Mouse (Mus musculus) embryonic facial prominence, embryonic 14.5 days (tissue): Measurements from ENCODE around the gene Sh2d3c. TPM values are rescaled to one million over a fixed set of nuclear protein-coding genes. Genes with fewer than 3 reads are reported as not detected.

Source experiments
- ATAC-seq: fragments of 200-750 bp; cut with Nextera tagmentation; 2 replicates; pipeline ENCODE4 v1.8.0; 2017; ENCODE audit warnings: low read depth, moderate number of reproducible peaks, moderate TSS enrichment
- DNase-seq: peaks from one replicate; pipeline ENCODE4 v3.0.0-alpha.2; 2015; ENCODE audit warnings: low spot score
- H3K27ac ChIP-seq: fragments of 300-500 bp; sonication (generic); replicated peaks from 2 replicates; pipeline ENCODE4 v1.5.1; 2014; ENCODE audit warnings: low read depth, mild to moderate bottlenecking, low read length, moderate library complexity
- H3K27me3 ChIP-seq: fragments of 300-500 bp; sonication (generic); replicated peaks from 2 replicates; pipeline ENCODE4 v1.6.1; 2014; ENCODE audit warnings: low read length; ENCODE audit not compliant: control insufficient read depth, insufficient read depth
- H3K36me3 ChIP-seq: fragments of 300-500 bp; sonication (generic); 2 replicates; pipeline ENCODE4 v1.6.1; 2014; ENCODE audit warnings: low read length, mixed read lengths; ENCODE audit not compliant: control insufficient read depth, insufficient read depth
- H3K4me1 ChIP-seq: fragments of 300-500 bp; sonication (generic); 2 replicates; pipeline ENCODE4 v1.6.1; 2014; ENCODE audit warnings: antibody characterized with exemption, low read length; ENCODE audit not compliant: control insufficient read depth, insufficient read depth
- H3K4me2 ChIP-seq: fragments of 300-500 bp; sonication (generic); 2 replicates; pipeline ENCODE4 v1.6.1; 2014; ENCODE audit warnings: low read depth, mild to moderate bottlenecking, low read length, moderate library complexity, mixed read lengths
- H3K4me3 ChIP-seq: fragments of 300-500 bp; sonication (generic); 2 replicates; pipeline ENCODE4 v1.5.1; 2014; ENCODE audit warnings: low read depth, mild to moderate bottlenecking, low read length
- H3K9ac ChIP-seq: fragments of 300-500 bp; sonication (generic); 2 replicates; pipeline ENCODE4 v1.6.1; 2014; ENCODE audit warnings: low read depth, mild to moderate bottlenecking, low read length, moderate library complexity, mixed read lengths
- H3K9me3 ChIP-seq: fragments of 300-500 bp; sonication (generic); 2 replicates; pipeline ENCODE4 v1.6.1; 2016; ENCODE audit warnings: low read length; ENCODE audit not compliant: control insufficient read depth
- WGBS: fragments of 180-500 bp; shearing (Covaris S2); extraction: QIAGEN DNeasy Blood & Tissue Kit; methylation state at CpG from one replicate; pipeline ENCODE4 v1.1.7; 2014; 5-methylcytosine and 5-hydroxymethylcytosine counted together
- polyA plus RNA-seq: library from polyadenylated mRNA; unstranded; fragments of >200 nt; fragmentation: Nextera tagmentation; extraction: Ambion mirVana; gene quantifications from 2 replicates; pipeline ENCODE4 v1.2.1, GENCODE M21; 2014

Gene Sh2d3c
- polyA plus RNA-seq, 1 experiment from 2014 or later: 21.7 TPM

DNA sequence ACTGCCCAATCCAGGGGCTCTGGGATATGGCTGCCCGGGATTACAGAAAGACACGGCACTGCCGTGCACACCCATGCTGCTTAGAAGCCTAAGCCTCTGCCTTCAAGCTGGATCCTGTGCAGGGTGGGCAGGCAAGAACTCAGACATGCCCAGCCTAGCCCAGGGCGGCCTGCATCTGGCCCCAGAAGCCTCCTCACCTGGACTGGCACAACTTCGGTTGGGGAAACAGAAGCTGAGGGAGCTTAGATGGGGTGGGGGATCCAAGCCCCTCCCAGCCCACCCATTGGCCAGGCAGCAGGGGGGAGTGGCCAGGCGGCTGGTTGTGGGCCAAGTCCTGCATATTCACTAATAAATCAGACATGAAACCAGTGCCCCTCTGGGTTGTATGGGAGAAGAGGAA, 39.1 kb upstream of the Sh2d3c start:
- H3K4me2 ChIP-seq: no peak overlapping the region
- no peak overlapping the region for H3K4me3 ChIP-seq
- no peak overlapping the region for H3K9ac ChIP-seq
- 59% methylated on average over 6 of the region's 6 CpGs for WGBS
- ATAC-seq (peak; percentile 47), DNase-seq (peak; percentile 62)
- H3K27ac ChIP-seq: no peak overlapping the region
- H3K27me3 ChIP-seq: no peaks in the 10 kb centered on the region
- H3K9me3 ChIP-seq: 0 out of 2 replicates have a peak, but pooled peaks cover 3% of the 10 kb centered on the region
- H3K4me1 ChIP-seq: peaks cover 8% of the 10 kb centered on the region; the same call in 1 of the 2 replicates
- H3K36me3 ChIP-seq: peaks cover 69% of the 10 kb centered on the region

DNA sequence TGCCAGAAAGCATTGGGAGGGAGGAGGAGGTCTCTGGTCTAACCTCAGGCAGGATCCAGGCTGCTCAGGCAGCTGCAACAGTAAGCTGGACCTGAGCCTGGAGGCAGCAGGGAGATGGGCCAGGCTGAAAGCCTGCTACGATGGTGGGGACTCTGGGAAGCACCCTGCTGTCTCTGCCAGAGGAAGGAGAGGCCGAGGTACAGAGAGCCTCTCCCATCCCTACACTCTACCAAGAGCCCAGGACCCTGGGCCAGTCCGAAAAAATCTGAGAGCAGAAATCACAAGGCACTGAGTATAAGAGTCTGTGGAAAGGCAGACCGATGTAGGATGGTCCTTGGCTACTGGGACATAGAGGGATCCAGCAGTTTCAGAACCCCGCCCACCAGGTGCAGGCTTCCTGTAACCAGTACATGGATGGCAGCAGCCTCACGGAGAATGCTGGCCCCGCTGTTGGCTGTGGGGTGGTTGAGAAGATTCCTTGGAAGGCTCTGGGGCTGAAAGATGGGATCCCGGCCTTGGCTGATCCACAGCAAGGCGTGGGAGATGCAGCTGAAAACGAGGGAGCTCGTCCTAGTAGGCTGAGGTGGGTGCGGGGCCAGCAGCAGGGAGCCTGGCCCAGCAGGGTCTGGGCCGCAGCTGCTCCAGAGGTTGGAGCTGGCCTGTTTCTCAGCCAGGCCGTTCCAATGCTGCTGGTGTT, 38.0 kb upstream of the Sh2d3c start:
- Histone ChIP-seq H3K27ac (no peak overlapping the region), H3K4me3 (no peak overlapping the region), H3K36me3 (peaks cover 74% of the 10 kb centered on the region), H3K27me3 (no peaks in the 10 kb centered on the region), H3K9me3 (no peaks in the 10 kb centered on the region), H3K9ac (no peak overlapping the region), H3K4me2 (no peak overlapping the region), H3K4me1 (peaks cover 8% of the 10 kb centered on the region; the same call in 1 of the 2 replicates)
- ATAC-seq (no peak), DNase-seq (no peak)
- 84% methylated on average over 14 of the region's 14 CpGs for WGBS

DNA sequence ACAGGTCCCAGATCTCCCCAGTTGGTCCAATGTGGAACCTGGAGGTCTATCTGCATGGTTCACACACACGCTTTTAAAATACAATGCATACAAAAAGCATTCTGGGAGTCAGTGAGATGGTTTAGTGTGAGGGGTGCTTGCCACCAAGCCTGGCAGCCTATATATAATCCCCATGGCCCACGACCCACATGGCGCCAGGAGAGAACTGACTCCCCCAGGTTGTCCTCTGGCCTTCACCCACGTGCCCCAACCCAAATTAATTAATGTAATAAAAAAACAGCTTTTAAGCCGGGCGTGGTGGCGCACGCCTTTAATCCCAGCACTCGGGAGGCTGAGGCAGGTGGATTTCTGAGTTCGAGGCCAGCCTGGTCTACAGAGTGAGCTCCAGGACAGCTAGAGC, 37.2 kb upstream of the Sh2d3c start:
- H3K4me1 ChIP-seq: peaks cover 8% of the 10 kb centered on the region; the same call in 1 of the 2 replicates
- no peaks in the 10 kb centered on the region for H3K9me3 ChIP-seq
- DNase-seq (no peak), ATAC-seq (no peak)
- no peak overlapping the region for H3K27ac ChIP-seq
- no peak overlapping the region for H3K4me3 ChIP-seq
- 89% methylated on average over 10 of the region's 10 CpGs for WGBS
- peaks cover 70% of the 10 kb centered on the region for H3K36me3 ChIP-seq
- no peak overlapping the region for H3K4me2 ChIP-seq
- no peaks in the 10 kb centered on the region for H3K27me3 ChIP-seq
- H3K9ac ChIP-seq: no peak overlapping the region

- Histone ChIP-seq H3K27ac (no peak overlapping the region), H3K4me1 (peaks cover 7% of the 10 kb centered on the region; the same call in 1 of the 2 replicates), H3K36me3 (peaks cover 62% of the 10 kb centered on the region), H3K27me3 (no peaks in the 10 kb centered on the region), H3K9me3 (no peaks in the 10 kb centered on the region), H3K9ac (no peak overlapping the region), H3K4me3 (no peak overlapping the region), H3K4me2 (no peak overlapping the region)
- DNase-seq: no peak
- 89% methylated on average over 14 of the region's 15 CpGs for WGBS
- ATAC-seq: no peak
Observed at GRCm38 (mm10) chr2:32684681-32685428, 36.0 kb upstream of the Sh2d3c start.

DNA sequence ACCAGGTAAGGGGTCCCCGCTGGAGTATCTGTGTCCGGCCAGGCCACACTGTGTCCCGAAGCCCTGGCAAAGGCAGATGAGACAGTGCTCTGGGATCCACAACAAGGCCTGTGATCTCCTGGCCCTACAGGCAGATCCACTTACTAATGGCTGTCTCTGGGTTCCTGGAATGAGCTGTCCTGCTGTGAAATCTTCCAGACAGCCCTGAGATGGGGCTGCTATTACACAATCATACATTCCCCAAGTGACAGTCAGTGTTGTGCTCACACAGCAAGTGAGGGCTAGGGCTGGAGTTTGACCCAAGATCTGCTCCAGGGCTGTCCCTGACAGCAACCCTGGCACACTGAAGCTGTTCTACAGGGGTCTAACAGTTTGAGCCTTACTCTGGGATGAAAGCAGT, 35.0 kb upstream of the Sh2d3c start:
- Histone ChIP-seq H3K4me2 (no peak overlapping the region), H3K27me3 (no peaks in the 10 kb centered on the region), H3K4me1 (no peaks in the 10 kb centered on the region), H3K27ac (no peak overlapping the region), H3K36me3 (peaks cover 62% of the 10 kb centered on the region), H3K9me3 (no peaks in the 10 kb centered on the region), H3K4me3 (no peak overlapping the region), H3K9ac (no peak overlapping the region)
- DNase-seq: no peak
- no peak for ATAC-seq
- WGBS: 76% methylated on average over 3 of the region's 3 CpGs

GRCm38 (mm10) chr2:32686640-32687039, 34.2 kb upstream of the Sh2d3c start:
- H3K27me3 ChIP-seq: no peaks in the 10 kb centered on the region
- H3K9ac ChIP-seq: no peak overlapping the region
- H3K9me3 ChIP-seq: no peaks in the 10 kb centered on the region
- no peak overlapping the region for H3K27ac ChIP-seq
- WGBS: 94% methylated on average over 6 of the region's 6 CpGs
- peaks cover 62% of the 10 kb centered on the region for H3K36me3 ChIP-seq
- H3K4me3 ChIP-seq: no peak overlapping the region
- no peak for DNase-seq
- no peak overlapping the region for H3K4me2 ChIP-seq
- no peaks in the 10 kb centered on the region for H3K4me1 ChIP-seq
- no peak for ATAC-seq

DNA sequence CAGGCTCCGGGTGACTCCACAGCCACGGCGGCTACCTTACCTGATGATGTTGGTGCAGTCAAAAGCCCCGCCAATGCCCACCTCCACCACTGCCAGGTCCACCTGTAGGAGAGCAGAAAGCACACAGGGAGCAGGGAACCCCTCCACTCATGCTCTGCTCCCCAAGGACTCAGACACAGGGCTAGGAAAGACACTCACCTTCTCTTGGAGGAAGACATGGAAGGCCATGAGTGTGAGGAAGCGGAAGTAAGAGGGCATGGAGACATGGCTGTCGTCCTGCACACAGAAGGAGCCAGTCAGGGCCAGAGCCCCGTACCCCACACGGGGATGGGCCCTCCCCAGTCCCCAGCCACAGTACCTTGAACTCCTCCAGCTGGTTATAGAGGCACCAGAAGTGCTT, 33.3 kb upstream of the Sh2d3c start:
- H3K4me3 ChIP-seq: no peak overlapping the region
- 94% methylated on average over 7 of the region's 8 CpGs for WGBS
- peaks cover 61% of the 10 kb centered on the region for H3K36me3 ChIP-seq
- H3K4me2 ChIP-seq: no peak overlapping the region
- H3K4me1 ChIP-seq: no peaks in the 10 kb centered on the region
- H3K27me3 ChIP-seq: no peaks in the 10 kb centered on the region
- ATAC-seq: no peak
- no peak for DNase-seq
- no peak overlapping the region for H3K27ac ChIP-seq
- no peak overlapping the region for H3K9ac ChIP-seq
- H3K9me3 ChIP-seq: no peaks in the 10 kb centered on the region

DNA sequence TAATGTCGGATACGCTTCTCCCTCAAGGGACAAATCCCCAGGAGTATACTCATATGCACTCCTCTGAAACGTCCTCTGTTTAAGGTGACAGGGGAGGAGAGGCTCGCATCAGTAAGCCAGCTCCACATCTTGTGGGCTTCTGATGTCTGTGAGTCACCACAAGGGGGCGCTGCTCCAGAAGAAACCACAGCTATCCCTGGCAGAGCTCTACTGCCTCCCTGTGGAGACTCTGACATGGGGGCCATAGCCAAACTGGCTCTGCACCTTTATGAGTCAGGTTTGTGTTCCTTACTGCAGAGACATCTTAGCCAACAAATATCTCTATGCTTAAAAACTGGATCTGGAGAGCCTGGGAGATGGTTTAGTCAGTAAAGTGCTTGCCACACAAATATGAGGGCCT, 31.4 kb upstream of the Sh2d3c start:
- Histone ChIP-seq H3K27ac (no peak overlapping the region), H3K9me3 (no peaks in the 10 kb centered on the region), H3K4me3 (no peak overlapping the region), H3K36me3 (peaks cover 43% of the 10 kb centered on the region; the same call in 1 of the 2 replicates), H3K4me1 (peaks cover 5% of the 10 kb centered on the region; the same call in 1 of the 2 replicates), H3K27me3 (no peaks in the 10 kb centered on the region), H3K9ac (no peak overlapping the region), H3K4me2 (no peak overlapping the region)
- DNase-seq: peak; percentile 90
- ATAC-seq: 0 out of 2 replicates have a peak, but pooled peaks have one; percentile 13
- WGBS: 27% methylated on average over 5 of the region's 5 CpGs
